Mouse (Mus musculus) retina, postnatal 7 days (tissue): ENCODE measurements around the gene Smad6.
A peak's percentile ranks its signal among the peaks of the same experiment; 100 is the strongest.

Experiments
- DNase-seq: peaks from one replicate; pipeline ENCODE4 v3.0.0-alpha.2; 2012; ENCODE audit warnings: low read depth, low spot score

Gene Smad6

DNA sequence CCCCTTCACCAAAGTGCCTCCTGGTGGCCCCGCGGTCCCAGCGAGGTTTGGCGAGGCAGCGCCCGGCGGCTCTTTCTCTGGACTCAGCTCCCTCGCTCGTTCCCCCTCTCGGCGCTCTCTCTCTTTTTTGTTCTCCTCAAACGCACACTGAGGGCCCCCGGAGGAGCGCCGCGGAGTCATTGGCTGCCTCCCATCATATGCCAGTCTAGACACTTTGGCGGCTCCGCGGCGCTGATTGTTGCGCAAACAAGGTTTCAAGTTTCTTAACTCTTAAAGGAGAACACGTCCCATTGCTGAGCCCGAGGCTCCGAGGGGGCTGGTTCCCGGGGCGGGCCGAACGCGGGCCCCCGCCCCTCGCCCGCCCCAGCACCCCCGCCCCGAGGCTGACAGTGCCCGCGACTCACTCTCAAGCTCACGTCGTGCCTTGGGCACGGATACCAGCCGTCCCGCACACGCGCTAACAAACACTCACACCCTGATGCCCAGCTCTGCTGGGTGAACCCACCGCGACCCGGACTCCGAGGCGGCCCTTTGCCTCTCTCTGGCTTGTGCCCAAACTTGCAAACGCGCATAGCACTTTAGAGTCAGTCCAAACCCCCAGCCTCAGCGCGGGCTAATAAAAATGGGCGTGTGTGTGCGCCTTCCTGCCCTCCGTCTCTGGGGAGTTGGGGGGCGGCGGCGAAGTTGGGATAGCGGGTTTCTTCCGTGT lies at the start of gene Smad6:
Gene Smad6, minus strand, starts transcription at position 207 of the 709 bp plus-strand sequence.
- no peak for DNase-seq

DNA sequence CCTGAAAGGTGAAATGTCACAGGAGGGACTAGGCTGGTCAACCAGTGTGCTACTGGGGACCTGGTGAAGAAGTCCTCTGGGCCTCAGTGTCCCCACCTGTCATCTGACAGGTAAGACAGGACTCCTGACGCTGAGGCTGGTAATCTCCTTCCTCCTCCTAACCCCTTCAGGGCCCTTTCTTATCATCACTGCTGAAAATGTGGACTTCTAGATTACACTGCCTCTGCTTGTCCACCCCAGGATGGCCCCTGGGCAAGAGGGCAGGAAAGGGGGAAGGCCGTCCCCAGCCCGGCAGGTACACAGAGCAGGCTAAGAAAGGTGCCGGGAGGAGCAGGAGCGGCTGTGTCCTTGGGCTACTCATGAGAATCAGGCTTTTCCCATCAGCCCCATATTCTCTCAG lies 48.8 kb upstream of the Smad6 start:
- DNase-seq = no peak

DNA sequence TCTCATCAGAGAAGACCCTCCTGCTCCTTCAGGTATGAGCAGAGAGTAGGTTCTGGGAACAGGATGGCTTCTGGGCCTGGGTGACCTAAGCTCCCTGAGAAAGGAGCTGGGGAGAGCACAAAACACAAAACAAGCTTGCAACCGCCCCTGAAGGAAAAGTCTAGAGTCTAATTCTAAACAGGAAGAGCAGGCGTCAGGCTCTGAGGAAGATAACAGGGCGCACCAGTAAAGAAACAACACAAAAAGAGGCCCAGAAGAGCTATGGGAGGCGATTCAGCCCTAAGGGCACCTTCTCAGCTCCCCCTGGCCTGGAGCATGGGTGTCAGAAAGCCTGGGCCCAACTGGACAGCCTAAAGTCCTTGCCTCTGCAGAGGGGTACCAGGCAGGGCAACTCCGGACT lies 47.3 kb upstream of the Smad6 start:
- no peak for DNase-seq

DNA sequence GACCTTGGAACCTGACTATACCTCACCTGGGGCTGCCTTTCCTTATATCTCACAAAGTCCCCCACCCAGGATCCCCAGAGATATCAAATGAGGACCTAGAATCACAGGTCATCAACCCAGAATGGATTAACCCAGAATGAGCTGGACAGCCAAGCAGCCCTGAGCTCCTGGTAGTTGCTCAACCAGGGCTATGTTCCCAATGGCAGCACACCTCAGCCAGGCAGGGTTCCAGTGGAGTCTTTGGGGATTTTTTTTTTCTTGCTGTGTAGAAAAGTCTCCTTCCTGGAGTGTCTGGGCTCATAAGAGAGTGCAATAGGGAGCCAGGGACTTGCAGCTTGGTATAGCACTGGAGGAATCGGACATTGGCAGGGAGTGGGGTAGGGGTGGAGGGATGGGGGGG lies 46.7 kb upstream of the Smad6 start:
- no peak for DNase-seq

DNA sequence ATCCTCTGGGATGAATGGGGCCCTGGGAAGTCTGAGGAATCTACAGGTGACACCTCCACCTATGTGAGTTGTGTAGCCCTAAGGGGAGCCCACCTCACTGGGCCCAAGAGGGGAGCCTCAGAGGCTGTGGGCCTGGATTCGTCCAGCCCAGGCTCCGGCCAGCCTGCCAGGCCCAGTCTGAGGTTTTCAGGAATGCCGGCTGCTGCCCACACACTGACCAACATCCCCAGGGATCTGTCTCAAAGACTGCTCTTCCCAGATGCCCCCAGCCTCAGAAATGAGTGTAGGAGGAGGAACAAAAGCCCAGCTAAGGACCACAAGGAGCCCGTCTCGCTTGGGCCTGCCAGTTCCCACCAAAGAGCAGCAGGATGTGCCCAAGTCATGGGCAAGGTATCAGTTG lies 45.9 kb upstream of the Smad6 start:
- DNase-seq = no peak

DNA sequence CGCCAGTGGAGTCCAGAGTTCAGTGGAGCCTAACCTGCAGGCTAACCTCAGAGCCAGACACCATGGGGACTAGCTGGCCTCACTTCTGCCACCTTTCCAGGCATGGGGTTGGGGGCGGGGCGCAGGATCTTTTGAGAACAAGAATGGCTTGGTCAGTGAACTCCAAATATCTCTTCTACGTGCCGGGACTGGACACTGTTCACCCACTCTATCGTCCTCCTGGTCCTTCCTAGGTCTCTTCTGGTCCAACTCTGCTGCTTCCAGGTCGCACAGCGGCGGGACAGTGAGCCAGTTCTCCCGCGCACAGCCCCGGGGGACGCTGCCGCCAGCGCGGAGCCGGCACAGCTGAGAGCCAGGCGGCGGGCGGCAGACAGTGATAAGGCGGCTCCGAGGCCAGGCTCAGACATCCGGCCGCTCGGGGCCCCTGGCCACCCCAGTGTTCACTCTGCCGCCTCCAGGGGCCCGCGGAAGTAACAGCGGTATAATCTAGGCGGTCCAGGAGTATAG lies 38.2 kb upstream of the Smad6 start:
- DNase-seq = no peak

DNA sequence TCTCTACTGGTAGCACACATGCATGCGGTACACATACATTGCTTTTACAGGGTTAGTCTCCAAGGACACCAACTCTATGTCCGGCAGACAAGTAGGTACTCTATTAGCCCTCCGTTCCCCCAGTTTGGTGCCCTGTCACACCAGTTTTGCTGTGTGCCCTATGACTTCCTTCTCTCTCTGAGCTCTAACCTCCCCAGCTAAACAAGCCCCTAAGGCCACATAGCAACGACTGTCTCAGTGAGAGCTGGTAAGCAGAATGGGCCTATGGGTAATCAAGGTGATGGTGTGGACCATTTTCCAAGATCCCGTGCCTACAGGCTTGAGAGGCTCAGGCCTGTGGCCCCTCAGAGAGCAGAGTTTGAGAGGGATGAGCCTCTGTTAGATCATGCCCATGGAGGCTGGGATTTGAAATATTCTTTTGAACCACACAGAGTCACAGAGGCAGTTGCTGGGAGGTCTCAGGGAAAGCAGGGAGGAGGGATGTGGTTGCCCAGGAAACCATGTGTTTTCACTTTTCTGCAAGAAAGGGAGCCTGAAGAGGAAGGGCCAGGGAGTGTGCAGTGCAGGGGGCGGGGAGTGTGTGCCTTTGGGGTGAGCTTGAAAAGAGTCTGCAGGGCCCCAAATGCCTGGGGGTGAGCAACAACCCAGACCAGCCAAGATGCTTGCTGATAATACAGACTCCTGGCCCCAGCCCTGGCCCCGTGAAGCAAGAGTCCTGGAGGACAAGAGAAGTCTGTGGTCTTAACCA lies 36.2 kb upstream of the Smad6 start:
- no peak for DNase-seq

DNA sequence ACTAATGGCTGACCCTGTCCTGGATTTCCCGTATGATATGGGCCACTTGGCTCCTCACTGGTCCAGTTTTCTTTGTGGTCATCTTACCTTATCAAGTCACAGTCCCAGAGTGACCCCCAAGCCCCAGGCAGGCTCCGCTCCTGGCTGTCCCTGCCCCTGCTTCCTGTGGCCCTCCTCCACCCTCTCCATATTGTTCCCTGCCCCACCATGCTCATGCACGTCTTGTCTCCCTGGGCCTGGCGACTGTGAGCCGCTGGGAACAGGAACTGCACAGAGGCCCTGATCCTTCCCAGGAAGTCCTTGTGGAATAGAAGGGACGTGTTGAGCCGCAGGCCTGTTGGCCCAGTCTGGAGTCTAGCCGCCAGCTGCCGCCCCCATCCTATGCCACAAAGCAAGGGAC lies 33.3 kb upstream of the Smad6 start:
- DNase-seq = no peak

DNA sequence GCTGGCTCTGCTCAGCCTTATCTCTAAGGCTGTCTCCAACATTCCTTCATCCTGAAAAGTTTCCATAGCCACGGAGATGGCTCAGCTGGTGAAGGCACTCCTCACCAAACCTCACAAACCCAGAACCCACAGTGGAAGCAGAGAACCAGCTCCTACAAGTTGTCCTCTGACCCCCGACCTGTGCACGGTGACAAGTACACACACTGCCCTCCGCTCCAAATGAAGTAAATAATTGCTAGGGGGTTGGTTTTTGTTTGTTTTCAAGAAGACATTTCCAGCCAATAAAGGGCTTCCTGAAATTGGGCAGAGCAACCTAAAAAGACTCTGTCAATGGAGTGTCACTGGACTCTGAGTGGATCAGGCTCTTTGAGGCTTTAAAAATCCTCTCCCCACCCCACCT lies 31.9 kb upstream of the Smad6 start:
- DNase-seq = no peak

DNA sequence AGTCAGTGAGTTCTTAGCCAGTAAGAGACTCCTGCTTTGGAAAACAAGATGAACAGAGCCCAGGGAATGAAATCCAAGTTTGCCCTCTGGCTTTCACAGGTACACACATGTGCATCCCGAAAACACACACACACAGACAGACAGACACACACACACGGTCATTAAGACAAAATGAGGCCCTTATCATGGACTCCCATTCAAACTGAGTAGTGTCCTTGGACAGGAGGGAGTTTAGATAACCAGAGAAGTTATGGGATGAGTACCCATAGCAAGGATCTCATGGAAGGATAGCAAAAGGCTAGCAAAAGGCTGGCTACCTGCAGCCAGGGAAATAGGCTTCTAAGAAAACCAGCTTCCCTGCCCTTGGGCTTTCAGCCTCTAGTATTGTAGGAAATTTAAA lies 29.4 kb upstream of the Smad6 start:
- no peak for DNase-seq

DNA sequence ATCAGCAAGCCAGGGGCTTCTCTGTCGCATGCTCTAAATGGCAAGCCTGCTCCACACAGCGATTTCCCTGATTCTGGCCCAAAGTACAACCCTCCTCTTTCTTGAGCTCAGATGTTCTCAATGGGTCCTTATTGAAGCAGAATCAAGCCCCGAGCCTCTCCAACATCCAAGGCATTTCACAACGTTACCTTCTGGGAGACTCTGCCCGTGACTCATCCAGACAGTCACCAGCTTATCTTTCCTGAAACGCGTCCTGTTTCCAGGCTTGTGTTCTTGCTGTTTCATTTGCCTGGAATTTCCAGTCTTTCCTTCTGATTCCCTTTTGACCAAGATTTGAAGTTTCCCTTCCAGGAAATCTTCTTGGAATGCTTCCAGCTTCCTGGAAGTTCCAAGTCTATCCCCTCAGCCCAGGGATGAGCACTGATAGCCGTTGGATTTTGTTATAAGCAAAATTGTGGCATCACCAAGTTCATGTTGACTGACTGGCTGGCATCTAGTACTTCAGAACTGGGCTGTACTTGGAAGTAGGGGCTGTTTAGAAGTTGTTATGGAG lies 28.7 kb upstream of the Smad6 start:
- no peak for DNase-seq

DNA sequence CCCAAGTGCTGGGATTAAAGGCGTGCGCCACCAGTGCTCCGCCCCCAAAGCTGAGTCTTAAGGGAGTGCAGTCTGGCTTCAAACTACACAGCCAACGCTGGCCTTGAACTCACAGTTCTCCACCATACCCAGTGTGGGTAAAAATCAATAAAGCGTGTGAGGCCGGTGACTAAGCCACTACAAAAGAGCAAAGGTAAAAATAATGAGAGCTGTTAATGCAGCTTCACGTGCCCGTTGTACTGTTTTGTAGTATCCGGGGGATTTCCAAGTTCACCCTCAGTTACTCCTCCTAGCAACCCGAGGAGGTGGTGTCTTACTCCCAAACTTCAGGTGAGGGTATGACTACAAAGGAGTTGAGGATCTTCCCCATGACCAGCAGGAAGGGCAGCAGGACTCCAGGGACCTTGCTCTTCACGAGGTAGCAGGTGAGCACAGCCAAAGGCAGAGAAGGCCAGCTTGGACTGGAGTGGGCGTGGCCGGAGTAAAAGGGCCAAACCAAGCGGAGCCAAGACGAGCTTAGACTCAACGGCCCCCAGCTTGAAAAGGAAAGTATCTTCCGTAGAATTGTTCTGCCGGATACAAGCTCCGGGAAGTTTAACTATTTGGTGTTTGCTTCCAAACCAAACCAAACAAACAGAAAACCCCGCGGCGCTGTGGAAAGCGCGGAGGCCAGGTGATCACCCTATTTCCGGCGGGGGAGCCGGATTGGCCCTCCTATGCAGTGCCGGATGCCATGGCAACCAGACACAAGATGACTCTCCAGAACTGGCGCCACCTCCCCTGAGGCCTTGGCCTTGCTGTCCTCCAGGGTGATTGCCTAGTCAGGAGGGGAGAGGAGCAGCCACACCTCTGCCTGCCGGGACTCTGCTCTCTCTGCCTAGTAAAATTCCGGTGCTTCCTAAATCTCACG lies 27.9 kb upstream of the Smad6 start:
- no peak for DNase-seq

DNA sequence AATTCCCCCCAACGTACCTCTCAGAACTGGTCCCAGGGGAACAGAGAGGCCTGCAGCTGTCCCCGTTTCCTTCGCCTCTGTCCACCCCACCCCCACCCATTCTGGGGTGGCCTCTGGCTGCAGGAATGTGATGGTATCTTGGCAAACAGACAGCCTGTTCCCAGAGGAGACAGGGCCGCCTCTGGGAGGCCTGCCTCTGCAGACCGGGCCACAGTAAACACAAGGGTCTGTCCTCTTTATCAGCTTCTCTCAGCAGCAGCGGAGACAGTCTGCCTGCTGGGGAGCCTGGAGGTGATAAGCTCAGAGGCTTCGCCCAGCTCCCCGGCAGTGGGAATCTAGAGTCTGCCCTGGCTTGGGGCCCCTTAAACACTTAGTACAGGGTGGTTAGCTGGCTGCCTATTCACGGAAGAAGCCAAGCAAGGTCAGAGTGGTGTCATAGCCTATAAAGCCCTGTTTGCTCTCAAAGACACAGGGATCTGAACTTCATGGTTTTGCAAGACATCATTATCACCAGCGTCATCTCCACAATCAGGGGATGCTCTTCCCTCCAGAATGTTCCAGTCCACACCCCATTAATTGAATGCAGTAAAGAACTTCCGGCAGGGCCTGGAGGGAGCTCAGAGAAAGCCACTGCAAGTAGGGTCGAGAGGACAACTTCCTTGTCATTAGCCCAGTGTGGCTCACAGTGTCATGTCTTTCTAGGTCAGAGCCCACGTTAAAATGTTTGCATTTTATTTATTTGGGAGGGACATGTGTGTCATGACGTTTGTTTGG lies 23.4 kb upstream of the Smad6 start:
- DNase-seq = no peak

DNA sequence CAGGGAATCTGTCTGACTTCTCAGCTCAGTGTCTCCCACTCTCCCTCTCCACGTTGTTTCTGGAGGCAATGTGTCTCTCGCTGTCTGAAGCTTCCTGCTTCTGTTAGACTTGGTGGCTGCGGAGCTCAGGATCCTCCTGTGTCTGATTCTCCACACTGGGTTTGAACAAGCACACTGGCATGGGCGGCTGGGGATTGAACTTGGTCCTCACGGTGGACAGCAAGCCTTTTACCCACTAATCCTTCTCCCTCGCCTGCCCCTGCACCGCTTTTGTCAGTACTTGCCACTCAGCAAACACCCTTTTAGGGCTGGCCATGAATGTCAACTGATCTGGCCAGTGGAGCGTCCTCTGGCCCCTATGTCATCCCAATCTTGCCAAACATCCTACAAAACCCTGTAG lies 22.5 kb upstream of the Smad6 start:
- no peak for DNase-seq

DNA sequence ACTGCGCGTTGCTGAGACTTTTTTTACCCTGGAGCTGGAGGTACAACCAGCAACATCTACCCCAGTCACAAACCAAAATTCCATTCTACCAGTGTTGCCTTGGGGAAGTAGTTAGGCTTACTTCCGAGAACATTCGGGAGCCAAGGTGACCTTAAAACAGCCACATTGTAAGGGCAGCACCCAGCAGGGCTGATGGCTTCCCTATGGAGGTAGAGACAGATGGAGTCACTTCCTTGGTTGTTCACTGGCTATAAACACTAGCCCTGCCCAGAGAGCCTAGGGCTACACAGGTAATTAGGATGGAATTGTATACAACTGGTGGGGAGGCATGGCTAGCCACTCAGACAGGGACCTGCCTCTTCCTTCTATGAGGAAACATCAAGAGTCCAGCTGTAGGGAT lies 21.1 kb upstream of the Smad6 start:
- DNase-seq = no peak

DNA sequence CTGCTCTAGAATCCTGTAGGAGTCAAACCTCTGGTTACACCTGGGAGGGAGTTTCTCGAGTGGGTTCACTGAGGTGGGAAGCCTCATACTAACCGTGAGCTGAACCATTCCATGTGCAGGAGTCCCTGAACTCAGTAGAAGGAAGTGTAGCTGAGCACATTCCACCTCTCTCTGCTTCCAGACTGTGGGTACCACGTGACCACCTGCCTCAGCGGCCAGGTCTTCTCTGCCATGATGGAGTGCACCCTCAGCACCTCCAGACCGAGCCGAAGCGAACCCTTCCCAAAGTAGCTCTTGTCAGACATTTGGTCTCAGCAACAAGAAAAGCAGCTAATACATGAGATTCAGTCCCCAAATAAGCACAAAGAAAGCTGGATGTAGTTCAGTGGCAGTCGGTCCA lies 20.4 kb upstream of the Smad6 start:
- DNase-seq = no peak

DNA sequence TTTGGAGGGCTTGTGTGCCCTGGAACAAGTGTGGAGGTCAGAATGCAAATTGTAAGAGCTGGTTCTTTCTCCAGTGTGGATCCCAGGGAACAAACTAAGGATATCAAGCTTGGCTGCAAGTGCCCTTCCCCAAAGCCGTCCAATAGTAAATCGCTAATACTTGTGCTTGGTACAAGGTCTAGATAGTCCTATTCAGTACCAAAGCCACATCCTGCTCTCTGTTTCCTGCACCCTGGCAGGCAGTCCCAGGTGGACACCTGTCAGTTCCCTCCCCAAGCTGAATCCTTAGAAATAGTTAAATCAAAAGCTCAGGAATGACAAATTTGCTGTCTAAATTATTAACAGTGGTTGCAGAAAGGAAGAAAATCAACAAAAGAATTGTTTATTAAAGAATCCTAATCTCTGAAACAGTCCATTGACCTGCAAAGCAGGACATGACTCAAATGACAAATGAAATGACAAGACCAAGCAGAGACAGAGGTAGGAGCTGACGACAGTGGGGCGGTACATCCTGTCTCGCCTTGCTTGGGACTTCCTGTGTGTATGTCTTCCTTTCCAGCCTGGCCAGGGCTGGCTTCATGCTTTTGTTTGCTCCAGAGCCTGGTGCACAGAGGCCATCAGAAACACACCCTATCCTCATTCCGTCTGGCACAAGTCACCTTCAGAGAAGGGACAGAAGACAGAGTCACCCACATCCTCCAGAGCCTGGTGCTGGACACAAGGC lies 8.2 kb upstream of the Smad6 start:
- no peak for DNase-seq

DNA sequence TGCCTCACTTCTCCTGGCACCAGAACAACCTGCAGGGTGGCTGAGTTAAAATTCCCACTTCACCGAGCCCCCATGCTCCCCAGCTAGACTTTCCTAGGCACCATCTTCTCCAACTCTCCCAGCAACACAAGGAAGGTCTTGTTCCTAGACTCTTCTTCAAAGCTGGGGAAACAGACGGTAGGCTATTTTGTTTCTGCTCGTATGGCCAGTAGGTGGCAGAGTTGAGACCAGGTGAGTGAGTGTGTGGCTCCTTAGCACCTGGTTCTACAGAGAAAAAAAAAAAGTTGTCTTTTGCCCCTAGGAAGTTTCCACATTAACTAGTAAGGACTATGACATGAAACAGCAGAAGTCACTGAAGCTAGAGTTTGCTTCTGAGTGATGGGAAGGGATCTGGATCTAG lies 3.7 kb upstream of the Smad6 start:
- no peak for DNase-seq

DNA sequence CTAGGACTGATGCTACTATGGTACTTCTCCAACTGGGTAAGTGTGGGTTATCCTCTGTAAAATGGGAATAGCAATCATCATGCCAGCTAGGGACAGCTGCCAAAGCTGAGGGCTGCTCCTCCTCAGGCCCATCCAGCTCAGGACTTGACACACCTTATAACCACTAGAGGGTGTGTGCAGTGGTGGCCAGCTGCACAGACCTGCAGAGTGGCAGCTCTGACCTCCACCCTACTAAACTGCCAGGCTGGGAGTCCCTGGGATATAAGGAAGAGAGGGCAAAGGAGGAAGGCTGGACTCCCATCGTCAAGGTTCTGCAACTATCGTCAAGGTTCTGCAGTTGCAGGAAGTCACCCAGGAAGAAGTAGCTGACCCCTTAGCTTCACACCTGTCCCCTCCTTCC lies 3.1 kb upstream of the Smad6 start:
- no peak for DNase-seq

DNA sequence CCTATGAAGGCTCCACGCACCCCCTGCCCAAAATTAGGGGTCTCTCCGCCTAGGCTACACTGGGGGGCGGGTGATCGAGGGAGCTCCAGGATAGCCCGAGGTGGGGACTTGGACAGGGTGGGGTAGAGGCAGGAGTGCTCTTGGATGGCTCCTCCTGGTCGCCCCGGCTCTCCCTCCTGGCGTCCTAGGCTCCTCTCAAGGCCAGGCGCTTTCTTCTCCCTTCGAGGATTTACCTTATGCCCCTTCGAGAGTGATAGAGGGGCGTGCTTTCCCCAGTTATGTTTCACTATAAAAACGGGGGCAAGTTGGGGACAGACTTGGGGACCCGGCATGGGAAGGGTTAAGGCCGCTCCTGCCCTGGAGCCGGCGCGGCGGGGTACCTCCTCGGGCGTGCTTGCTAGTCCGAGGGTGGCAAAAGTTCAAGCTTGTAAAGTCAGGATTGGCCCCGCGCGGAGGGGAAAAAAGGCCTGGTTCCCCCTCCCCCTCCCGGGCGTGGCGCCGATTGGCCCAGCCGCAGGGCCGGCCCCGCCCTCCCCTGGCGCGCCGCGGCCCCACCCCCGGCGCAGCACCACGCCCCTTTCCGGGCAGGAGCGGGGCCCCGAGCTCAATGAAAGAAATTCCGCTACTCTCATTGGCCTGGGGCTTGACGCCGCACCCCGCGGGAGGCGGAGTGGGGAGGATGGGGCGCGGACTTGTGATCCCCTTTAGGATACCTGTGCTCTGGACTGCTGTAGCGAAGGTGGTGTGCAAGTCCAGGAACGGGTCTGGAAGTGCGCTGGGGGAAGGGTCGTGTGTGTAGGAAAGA lies 905 bp upstream of the Smad6 start:
- peak; percentile 75 for DNase-seq
